Mouse (Mus musculus) thymus, adult 2 months (tissue): ENCODE data around the gene Apbb2.

Experiments
- CTCF ChIP-seq: fragments of 200-500 bp; IDR thresholded peaks from 2 replicates; pipeline ENCODE4 v1.5.1; 2012; ENCODE audit warnings: mild to moderate bottlenecking, control low read depth, low read length, moderate library complexity, borderline replicate concordance; ENCODE audit not compliant: control insufficient read depth, poor library complexity, insufficient read depth; ENCODE audit errors: extremely low read depth
- POLR2A ChIP-seq: fragments of 200-500 bp; IDR thresholded peaks from 2 replicates; pipeline ENCODE4 v1.6.1; 2012; ENCODE audit warnings: mild to moderate bottlenecking, low read length, control low read depth, moderate library complexity; ENCODE audit not compliant: control insufficient read depth, poor library complexity, insufficient read depth; ENCODE audit errors: extremely low read depth

DNA sequence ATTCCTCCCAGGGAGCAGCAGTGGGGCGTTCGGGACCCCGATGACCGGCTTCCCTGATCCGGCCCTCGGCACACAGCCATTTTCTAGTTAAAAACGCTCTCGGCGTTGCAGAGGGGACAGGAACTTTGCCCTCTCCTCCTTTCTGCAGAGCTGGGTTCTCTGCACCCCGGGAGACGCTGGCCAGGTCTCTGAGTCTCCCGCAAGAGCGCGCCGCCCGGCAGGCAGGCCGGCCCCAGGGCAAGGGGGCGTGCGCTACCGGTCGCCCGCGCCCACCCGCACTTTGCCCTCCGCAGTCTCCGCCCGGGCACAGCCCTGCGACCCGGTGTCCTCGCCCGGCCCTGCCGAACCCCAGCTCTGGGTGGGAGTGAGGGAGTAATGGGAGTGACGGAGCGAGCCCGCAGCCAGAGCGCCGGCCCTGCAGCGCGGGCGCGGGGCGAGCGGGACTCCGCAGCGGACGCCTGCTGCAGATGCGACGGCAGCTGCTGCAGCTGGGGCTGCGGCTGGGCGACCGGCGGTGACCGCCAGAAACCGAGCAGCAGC, 593 bp downstream of the Apbb2 start:
- no peak for TF ChIP-seq CTCF
- TF ChIP-seq POLR2A: no peak
